8 mouse cellular contexts compared by ENCODE assay signal in the genomic region with DNA sequence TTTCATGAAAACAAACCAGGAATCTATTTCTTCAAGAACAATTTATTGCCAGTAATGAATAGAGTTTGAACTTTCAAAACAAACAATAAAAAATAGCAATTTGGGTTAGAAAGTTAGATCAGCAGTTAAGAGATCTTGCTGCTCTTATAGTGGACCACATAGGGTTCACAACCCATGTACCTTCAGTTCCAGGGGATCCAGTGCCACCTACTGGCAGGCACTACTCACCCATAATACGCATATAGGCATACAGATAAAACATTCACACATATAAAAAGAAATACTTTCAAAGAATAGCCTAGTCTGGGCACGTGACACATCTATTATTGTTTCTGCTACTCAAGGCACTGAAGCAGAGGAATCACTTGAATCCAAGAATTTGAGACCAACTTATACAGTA. TPM values are rescaled to one million over a fixed set of nuclear protein-coding genes. Genes with fewer than 3 reads are reported as not detected.
DNase-seq lines count a peak whose midpoint lies in the region; ATAC-seq and TF ChIP-seq lines count a peak whose summit lies in the region.

No protein-coding gene starts in this region.

- no peaks in the 10 kb centered on the region for H3K9me3 ChIP-seq in midbrain, postnatal 0 days (ENCODE audit: low read length)
- no peaks in the 10 kb centered on the region for H3K9me3 ChIP-seq in midbrain, embryonic 10.5 days (replicated peaks)

- no peaks in the 10 kb centered on the region for H3K27me3 ChIP-seq in midbrain, postnatal 0 days (ENCODE audit: insufficient read depth, low read length)
- H3K27me3 ChIP-seq in midbrain, embryonic 10.5 days (ENCODE audit: low read depth, poor library complexity, severe bottlenecking), result no peaks in the 10 kb centered on the region

- H3K9ac ChIP-seq in midbrain, postnatal 0 days (replicated peaks; ENCODE audit: low read length, poor library complexity, severe bottlenecking), result no peak overlapping the region

- DNase-seq in gastrocnemius, adult 18-20 months (ENCODE audit: low spot score), result peak; percentile 59
- DNase-seq in gastrocnemius, postnatal 36 days, result no peak
- DNase-seq in midbrain, postnatal 0 days (ENCODE audit: low spot score), result peak; percentile 61
- no peak for DNase-seq in midbrain, embryonic 10.5 days (ENCODE audit: low spot score)
- DNase-seq in large intestine, adult 2 months (ENCODE audit: low read depth, low spot score), result peak; percentile 8
- DNase-seq in retina, postnatal 7 days (ENCODE audit: low read depth, low spot score), result peak; percentile 23

- peak; percentile 87 for TF ChIP-seq CTCF in midbrain, postnatal 0 days (IDR thresholded peaks at IDR 0.05)
- peak; percentile 74 for TF ChIP-seq CTCF in cortical plate, adult 2 months (IDR thresholded peaks at IDR 0.05; ENCODE audit: extremely low read depth, insufficient read depth, low read length)

- WGBS in midbrain, postnatal 0 days, result 85% methylated on average over 2 of the region's 2 CpGs
- WGBS in midbrain, embryonic 10.5 days, result 85% methylated on average over 2 of the region's 2 CpGs
- 71% methylated on average over 2 of the region's 2 CpGs for WGBS in large intestine, adult 2 months

- H3K27ac ChIP-seq in midbrain, postnatal 0 days (ENCODE audit: low read depth, low read length), result no peak overlapping the region
- H3K27ac ChIP-seq in midbrain, embryonic 10.5 days (replicated peaks), result no peak overlapping the region
- no peak overlapping the region for H3K27ac ChIP-seq in cortical plate, adult 2 months (ENCODE audit: insufficient read depth, low read length)

- peaks cover 54% of the 10 kb centered on the region for H3K36me3 ChIP-seq in midbrain, postnatal 0 days (ENCODE audit: insufficient read depth, low read length)
- peaks cover 75% of the 10 kb centered on the region for H3K36me3 ChIP-seq in midbrain, embryonic 10.5 days

- intact Hi-C loops in gastrocnemius, postnatal 36 days (cut with DNase I), result loop anchor here (10.0 kb wide), 2 partner anchors 222 to 462 kb away; a partner anchor contains a TSS

- no peaks in the 10 kb centered on the region for H3K4me1 ChIP-seq in midbrain, postnatal 0 days (ENCODE audit: insufficient read depth, low read length)
- H3K4me1 ChIP-seq in midbrain, embryonic 10.5 days, result no peaks in the 10 kb centered on the region
- no peaks in the 10 kb centered on the region; the same call in 1 of the 2 replicates for H3K4me1 ChIP-seq in cortical plate, adult 2 months (ENCODE audit: control insufficient read depth, insufficient read depth, low read length)

- ATAC-seq in midbrain, postnatal 0 days (ENCODE audit: low FRiP score), result no peak
- no peak for ATAC-seq in monocyte, adult 5-6 weeks (replicated peaks; ENCODE audit: insufficient number of reproducible peaks, low FRiP score, low TSS enrichment, poor library complexity, severe bottlenecking)

- H3K4me3 ChIP-seq in midbrain, postnatal 0 days (ENCODE audit: low read depth, low read length), result no peak overlapping the region
- H3K4me3 ChIP-seq in midbrain, embryonic 10.5 days, result no peak overlapping the region
- H3K4me3 ChIP-seq in cortical plate, adult 2 months (ENCODE audit: insufficient read depth, low read length), result no peak overlapping the region

- no peak overlapping the region for H3K4me2 ChIP-seq in midbrain, postnatal 0 days (ENCODE audit: low read depth, low read length, poor library complexity, severe bottlenecking)

- TF ChIP-seq POLR2A in cortical plate, adult 2 months (IDR thresholded peaks at IDR 0.05; ENCODE audit: extremely low read depth, insufficient read depth, low read length), result no peak

RNA-seq across cellular contexts. Expression of a gene that starts 40.8 kb away (rescaled TPM):
- not detected for total RNA-seq in gastrocnemius, adult 18-20 months (2021)
- not detected for total RNA-seq in gastrocnemius, postnatal 36 days (2021)
- 18.3 and 19.0 TPM in 2 replicates for total RNA-seq in midbrain, postnatal 0 days (2014; rRNA removed)
- polyA plus RNA-seq in midbrain, postnatal 0 days (2015; fragmentation: Nextera tagmentation; extraction: Ambion mirVana), result 26.2 and 32.2 TPM in 2 replicates
- 2.9 and 3.4 TPM in 2 replicates for polyA plus RNA-seq in midbrain, embryonic 10.5 days (2016; fragmentation: Nextera tagmentation; extraction: Ambion mirVana)
- 1.9 and 2.0 TPM in 2 replicates for polyA plus RNA-seq in cortical plate, adult 2 months (2012; rRNA removed)
- 1.1 and 1.4 TPM in 2 replicates for polyA plus RNA-seq in large intestine, adult 2 months (2012; rRNA removed)
- total RNA-seq in monocyte, adult 5-6 weeks (2017), result not detected in 3 replicates

Comparison
In these comparisons a context has a peak if more than half of its experiments do, and no peak if none do; other contexts are left out.
1. DNase-seq: peak in gastrocnemius, adult 18-20 months (single experiment), midbrain, postnatal 0 days (single experiment), large intestine, adult 2 months (single experiment) and retina, postnatal 7 days (single experiment); none in gastrocnemius, postnatal 36 days (0 of 2) and midbrain, embryonic 10.5 days (single experiment).
2. RNA of a gene that starts 40.8 kb away (total RNA-seq): 18.3 to 19.0 TPM in midbrain, postnatal 0 days; not detected in gastrocnemius, adult 18-20 months, not detected in gastrocnemius, postnatal 36 days and not detected in monocyte, adult 5-6 weeks; every median in the first group is over 10 times any median in the second.